In the genomic region with DNA sequence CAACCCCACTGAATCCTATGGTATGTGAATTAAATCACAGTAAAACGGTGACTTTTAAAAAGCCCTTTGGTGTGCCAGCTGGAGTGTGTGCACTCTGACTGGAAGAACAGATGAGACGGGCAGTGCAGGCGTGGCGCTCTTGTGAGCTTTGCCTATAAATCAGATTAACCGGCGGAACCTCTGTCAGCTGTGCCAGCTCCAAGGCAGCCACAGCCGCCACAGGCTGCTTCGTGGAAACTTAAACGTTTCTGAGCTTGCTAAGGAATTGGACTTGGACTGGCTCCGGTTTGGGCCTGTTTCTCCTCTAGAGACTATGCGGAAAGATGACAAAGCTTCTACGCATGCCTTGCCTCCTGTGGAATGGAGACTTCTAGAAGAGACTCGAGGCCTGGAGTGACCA, we compare ENCODE assay signal across 11 mouse cellular contexts.
A peak's percentile ranks its signal among the peaks of the same experiment; 100 is the strongest.
DNase-seq lines count a peak whose midpoint lies in the region; ATAC-seq and TF ChIP-seq lines count a peak whose summit lies in the region.
"Had no signal": no experiment of that assay in that cellular context is flagged by ENCODE, and none has a peak within 500 bp of the region (broad histone marks: within the 10 kb centered on the region; RNA-seq: fewer than 3 reads in every experiment).

No protein-coding gene starts in this region.

- H3K27ac ChIP-seq in forebrain, postnatal 0 days (ENCODE audit: low read depth, low read length), result no peak overlapping the region; the same call in 1 of the 2 replicates
- H3K27ac ChIP-seq in forebrain, embryonic 12.5 days, result no peak overlapping the region
- H3K27ac ChIP-seq in midbrain, embryonic 14.5 days (replicated peaks; ENCODE audit: low read depth, low read length), result no peak overlapping the region
- H3K27ac ChIP-seq in midbrain, embryonic 16.5 days (ENCODE audit: low read length), result no peak overlapping the region
- no peak overlapping the region for H3K27ac ChIP-seq in thymus, adult 2 months (ENCODE audit: control insufficient read depth, insufficient read depth, low read length)
- H3K27ac ChIP-seq: liver, embryonic 13.5 days had no signal

- no peaks in the 10 kb centered on the region for H3K36me3 ChIP-seq in forebrain, postnatal 0 days (ENCODE audit: insufficient read depth)
- no peaks in the 10 kb centered on the region for H3K36me3 ChIP-seq in forebrain, embryonic 12.5 days (replicated peaks)
- no peaks in the 10 kb centered on the region for H3K36me3 ChIP-seq in midbrain, embryonic 14.5 days (ENCODE audit: control insufficient read depth, insufficient read depth, low read length)
- no peaks in the 10 kb centered on the region for H3K36me3 ChIP-seq in midbrain, embryonic 16.5 days (ENCODE audit: control insufficient read depth, insufficient read depth, low read length)
- H3K36me3 ChIP-seq in thymus, adult 2 months (ENCODE audit: control insufficient read depth, insufficient read depth, low read length), result no peaks in the 10 kb centered on the region
- H3K36me3 ChIP-seq: liver, embryonic 13.5 days had no signal

- no peak overlapping the region for H3K4me2 ChIP-seq in forebrain, postnatal 0 days (ENCODE audit: low read depth)
- H3K4me2 ChIP-seq in forebrain, embryonic 12.5 days, result no peak overlapping the region
- H3K4me2 ChIP-seq in midbrain, embryonic 14.5 days (ENCODE audit: low read length), result no peak overlapping the region
- no peak overlapping the region for H3K4me2 ChIP-seq in midbrain, embryonic 16.5 days (ENCODE audit: low read length)
- H3K4me2 ChIP-seq: liver, embryonic 13.5 days had no signal

- TF ChIP-seq POLR2A in thymus, adult 2 months (IDR thresholded peaks at IDR 0.05; ENCODE audit: control insufficient read depth, extremely low read depth, insufficient read depth, low read length, poor library complexity), result no peak

- TF ChIP-seq CTCF in forebrain, postnatal 0 days (IDR thresholded peaks at IDR 0.05; ENCODE audit: low read depth), result no peak
- TF ChIP-seq CTCF in thymus, adult 2 months (IDR thresholded peaks at IDR 0.05; ENCODE audit: borderline replicate concordance, control insufficient read depth, extremely low read depth, insufficient read depth, low read length, poor library complexity), result no peak

- H3K4me3 ChIP-seq in forebrain, postnatal 0 days (ENCODE audit: low read depth, low read length), result no peak overlapping the region
- H3K4me3 ChIP-seq in forebrain, embryonic 12.5 days (replicated peaks), result no peak overlapping the region
- no peak overlapping the region for H3K4me3 ChIP-seq in midbrain, embryonic 14.5 days (replicated peaks; ENCODE audit: low read depth, low read length)
- H3K4me3 ChIP-seq in midbrain, embryonic 16.5 days (ENCODE audit: low read depth, low read length), result no peak overlapping the region
- no peak overlapping the region for H3K4me3 ChIP-seq in thymus, adult 2 months (ENCODE audit: control insufficient read depth, insufficient read depth, low read length)
- H3K4me3 ChIP-seq: liver, embryonic 13.5 days had no signal

- no peak for DNase-seq in forebrain, postnatal 0 days
- peak; percentile 71 for DNase-seq in midbrain, embryonic 14.5 days
- DNase-seq in thymus, adult 2 months, result no peak
- no peak for DNase-seq in frontal cortex, postnatal 10 days (ENCODE audit: low spot score in 2 of 2)
- DNase-seq: cerebellum, adult 9-10 months; liver, embryonic 13.5 days; lung, postnatal 36 days; thymus, postnatal 14 days had no signal

- peaks cover 12% of the 10 kb centered on the region; the same call in 1 of the 2 replicates for H3K4me1 ChIP-seq in forebrain, postnatal 0 days (ENCODE audit: insufficient read depth)
- H3K4me1 ChIP-seq in forebrain, embryonic 12.5 days, result peaks cover 30% of the 10 kb centered on the region
- peaks cover 15% of the 10 kb centered on the region for H3K4me1 ChIP-seq in midbrain, embryonic 14.5 days (ENCODE audit: control insufficient read depth, insufficient read depth, low read length)
- H3K4me1 ChIP-seq in midbrain, embryonic 16.5 days (ENCODE audit: control insufficient read depth, insufficient read depth, low read length), result peaks cover 11% of the 10 kb centered on the region
- H3K4me1 ChIP-seq in thymus, adult 2 months (replicated peaks; ENCODE audit: control insufficient read depth, insufficient read depth, low read length), result peaks cover 11% of the 10 kb centered on the region
- H3K4me1 ChIP-seq: liver, embryonic 13.5 days had no signal

- H3K9me3 ChIP-seq in forebrain, postnatal 0 days (ENCODE audit: low read length), result no peaks in the 10 kb centered on the region
- no peaks in the 10 kb centered on the region for H3K9me3 ChIP-seq in forebrain, embryonic 12.5 days
- H3K9me3 ChIP-seq in midbrain, embryonic 14.5 days (ENCODE audit: control insufficient read depth, low read length), result no peaks in the 10 kb centered on the region
- H3K9me3 ChIP-seq in midbrain, embryonic 16.5 days (replicated peaks; ENCODE audit: control insufficient read depth, low read length, poor library complexity, severe bottlenecking), result no peaks in the 10 kb centered on the region
- H3K9me3 ChIP-seq: liver, embryonic 13.5 days had no signal

- WGBS in forebrain, postnatal 0 days, result 53% methylated on average over 13 of the region's 13 CpGs
- 81% methylated on average over 13 of the region's 13 CpGs for WGBS in forebrain, embryonic 12.5 days
- 40% methylated on average over 13 of the region's 13 CpGs for WGBS in midbrain, embryonic 14.5 days
- 46% methylated on average over 13 of the region's 13 CpGs for WGBS in midbrain, embryonic 16.5 days
- 66% methylated on average over 13 of the region's 13 CpGs for WGBS in thymus, adult 2 months

- peak; percentile 21; the same call in 1 of the 2 replicates for ATAC-seq in forebrain, postnatal 0 days
- ATAC-seq in forebrain, embryonic 12.5 days (ENCODE audit: low FRiP score), result no peak
- no peak for ATAC-seq in midbrain, embryonic 14.5 days (ENCODE audit: low FRiP score, low TSS enrichment)
- no peak for ATAC-seq in midbrain, embryonic 16.5 days
- peak; percentile 7 to 49; a peak in 1 of 4 replicates for ATAC-seq in hematopoietic stem cell, adult 5-6 weeks (replicated peaks in 1 of 2; ENCODE audit: insufficient read depth in 1 of 2, low FRiP score in 2 of 2, low TSS enrichment in 1 of 2, low read depth in 1 of 2, poor library complexity in 2 of 2, severe bottlenecking in 2 of 2)

- H3K9ac ChIP-seq in forebrain, postnatal 0 days, result no peak overlapping the region
- no peak overlapping the region for H3K9ac ChIP-seq in forebrain, embryonic 12.5 days
- H3K9ac ChIP-seq in midbrain, embryonic 14.5 days (replicated peaks; ENCODE audit: low read length), result no peak overlapping the region
- H3K9ac ChIP-seq in midbrain, embryonic 16.5 days (ENCODE audit: low read depth, low read length), result no peak overlapping the region
- H3K9ac ChIP-seq: liver, embryonic 13.5 days had no signal

- H3K27me3 ChIP-seq in forebrain, postnatal 0 days (ENCODE audit: insufficient read depth, low read length), result no peaks in the 10 kb centered on the region
- peaks cover 89% of the 10 kb centered on the region for H3K27me3 ChIP-seq in forebrain, embryonic 12.5 days
- no peaks in the 10 kb centered on the region for H3K27me3 ChIP-seq in midbrain, embryonic 14.5 days (ENCODE audit: control insufficient read depth, insufficient read depth, low read length)
- H3K27me3 ChIP-seq in midbrain, embryonic 16.5 days (ENCODE audit: control insufficient read depth, insufficient read depth, low read depth, low read length), result peaks cover 4% of the 10 kb centered on the region
- H3K27me3 ChIP-seq in thymus, adult 2 months (ENCODE audit: control insufficient read depth, insufficient read depth, low read length), result no peaks in the 10 kb centered on the region

Comparison
In these comparisons a context has a peak if more than half of its experiments do, and no peak if none do; other contexts are left out.
1. ATAC-seq: peak in forebrain, postnatal 0 days (single experiment) and hematopoietic stem cell, adult 5-6 weeks (2 of 2); none in forebrain, embryonic 12.5 days (single experiment), midbrain, embryonic 14.5 days (single experiment) and midbrain, embryonic 16.5 days (single experiment).